Mouse (Mus musculus) left cerebral cortex, adult 11 months (tissue): ENCODE data around the gene Pecam1.
"Not testable (repeated sequence)": the region's sequence is repeated elsewhere in the genome, so short reads cannot be mapped to it uniquely, and the experiment has no call there.

Experiments used
- DNase-seq: peaks from one replicate; pipeline ENCODE4 v3.0.0; 2022; ENCODE audit warnings: low spot score

Gene Pecam1

DNA sequence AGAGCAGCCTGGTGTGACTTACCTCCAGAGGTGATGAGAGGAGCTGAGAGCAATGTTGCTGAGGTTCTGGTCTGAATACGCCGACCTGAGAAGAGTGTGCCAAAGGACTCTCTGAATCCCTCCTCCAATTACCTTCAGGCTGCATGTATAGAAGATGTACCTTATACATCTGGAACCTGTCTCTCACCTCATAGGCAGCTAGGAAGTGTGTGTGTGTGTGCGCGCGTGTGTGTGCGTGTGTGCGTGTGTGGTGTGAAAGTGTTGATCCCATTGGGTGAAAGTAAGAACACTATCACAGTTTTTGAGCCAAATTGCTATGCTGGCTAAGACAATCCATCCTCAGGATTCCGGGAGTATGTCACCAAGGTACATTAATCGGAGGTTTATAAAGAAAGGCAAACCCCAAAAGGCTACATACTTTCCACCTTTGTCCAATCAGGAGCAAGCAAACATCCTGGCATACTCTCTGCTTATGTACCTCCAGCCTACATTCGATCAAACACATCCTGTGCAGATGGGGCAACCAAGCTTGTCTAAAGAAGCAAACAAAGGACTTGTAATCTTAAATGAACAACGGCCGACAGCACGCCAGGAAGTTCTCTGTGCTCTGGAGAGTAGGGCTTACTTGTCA is at the start of gene Pecam1:
Gene Pecam1, minus strand, starts transcription at position 508 of the 631 bp plus-strand sequence.
- DNase-seq = no peak

DNA sequence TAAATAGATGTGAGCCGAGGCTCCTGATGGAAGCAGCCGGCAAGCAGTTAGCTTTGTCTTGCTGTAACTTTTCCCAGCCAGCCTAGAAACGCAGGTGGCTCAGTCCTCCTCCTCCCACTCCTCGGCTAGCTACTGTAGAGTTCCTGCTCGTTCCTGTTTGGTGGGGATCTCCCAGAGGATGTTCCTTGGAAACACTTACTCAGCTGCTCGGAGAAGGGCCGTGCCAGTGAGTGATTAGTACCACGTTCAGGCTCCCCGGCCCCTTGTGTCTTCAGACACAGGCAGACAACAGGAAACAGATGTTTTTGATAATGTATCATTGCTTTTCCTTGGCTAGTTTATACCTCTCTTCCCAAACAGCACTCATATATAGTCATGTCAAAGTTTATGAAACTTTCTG is 45.3 kb upstream of the Pecam1 start:
- DNase-seq = no peak

GRCm38 (mm10) chr11:106793846-106794245 is 43.4 kb upstream of the Pecam1 start:
- DNase-seq = no peak

DNA sequence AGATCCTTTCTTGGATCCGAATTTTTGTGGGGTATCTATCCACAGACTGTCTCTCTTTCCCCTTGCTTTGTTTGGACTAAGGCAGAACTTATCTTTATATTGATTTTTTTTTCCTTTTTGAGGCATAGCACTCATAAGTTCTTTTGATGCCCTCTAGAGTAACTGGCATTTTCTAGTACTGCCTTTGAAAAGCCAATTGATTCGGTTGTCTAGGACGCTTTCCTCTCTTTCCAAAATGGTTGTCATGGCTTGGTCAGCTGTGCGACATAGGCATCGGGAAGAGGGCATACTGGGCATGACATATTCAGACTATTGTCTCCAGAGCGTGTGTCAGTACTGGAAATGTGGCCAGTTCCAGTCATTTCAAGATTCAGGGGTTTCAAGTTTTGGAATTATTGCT is 39.2 kb upstream of the Pecam1 start:
- no peak for DNase-seq

GRCm38 (mm10) chr11:106788775-106789459 is 38.5 kb upstream of the Pecam1 start, which contains the start of the genes Ddx5 and Cep95:
Gene Ddx5 (minus strand): TSS chr11:106789185.
Gene Cep95 (plus strand): TSS chr11:106789252.
- peak; percentile 98 for DNase-seq

GRCm38 (mm10) chr11:106788026-106788774 is 37.8 kb upstream of the Pecam1 start:
- DNase-seq = peak; percentile 94

GRCm38 (mm10) chr11:106787131-106788025 is 37.0 kb upstream of the Pecam1 start:
- DNase-seq = peak; percentile 79

DNA sequence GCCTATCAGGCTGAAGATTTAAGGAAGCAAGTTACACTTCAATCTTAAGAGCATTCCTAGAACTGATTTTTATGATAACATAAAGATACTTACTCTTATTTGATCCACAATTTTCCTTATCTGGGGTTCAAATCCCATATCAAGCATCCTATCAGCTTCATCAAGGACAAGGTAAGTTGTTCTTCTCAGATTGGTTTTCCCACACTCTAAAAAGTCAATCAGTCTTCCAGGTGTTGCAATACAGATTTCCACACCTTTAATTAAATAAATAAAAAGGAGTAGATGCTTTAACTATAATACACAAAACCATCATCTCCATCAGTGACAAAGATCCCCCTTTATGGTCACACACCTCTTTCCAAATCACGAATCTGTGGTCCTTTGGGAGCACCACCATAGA is 34.6 kb upstream of the Pecam1 start:
- DNase-seq = no peak

GRCm38 (mm10) chr11:106784476-106784875 is 34.0 kb upstream of the Pecam1 start:
- DNase-seq = no peak

DNA sequence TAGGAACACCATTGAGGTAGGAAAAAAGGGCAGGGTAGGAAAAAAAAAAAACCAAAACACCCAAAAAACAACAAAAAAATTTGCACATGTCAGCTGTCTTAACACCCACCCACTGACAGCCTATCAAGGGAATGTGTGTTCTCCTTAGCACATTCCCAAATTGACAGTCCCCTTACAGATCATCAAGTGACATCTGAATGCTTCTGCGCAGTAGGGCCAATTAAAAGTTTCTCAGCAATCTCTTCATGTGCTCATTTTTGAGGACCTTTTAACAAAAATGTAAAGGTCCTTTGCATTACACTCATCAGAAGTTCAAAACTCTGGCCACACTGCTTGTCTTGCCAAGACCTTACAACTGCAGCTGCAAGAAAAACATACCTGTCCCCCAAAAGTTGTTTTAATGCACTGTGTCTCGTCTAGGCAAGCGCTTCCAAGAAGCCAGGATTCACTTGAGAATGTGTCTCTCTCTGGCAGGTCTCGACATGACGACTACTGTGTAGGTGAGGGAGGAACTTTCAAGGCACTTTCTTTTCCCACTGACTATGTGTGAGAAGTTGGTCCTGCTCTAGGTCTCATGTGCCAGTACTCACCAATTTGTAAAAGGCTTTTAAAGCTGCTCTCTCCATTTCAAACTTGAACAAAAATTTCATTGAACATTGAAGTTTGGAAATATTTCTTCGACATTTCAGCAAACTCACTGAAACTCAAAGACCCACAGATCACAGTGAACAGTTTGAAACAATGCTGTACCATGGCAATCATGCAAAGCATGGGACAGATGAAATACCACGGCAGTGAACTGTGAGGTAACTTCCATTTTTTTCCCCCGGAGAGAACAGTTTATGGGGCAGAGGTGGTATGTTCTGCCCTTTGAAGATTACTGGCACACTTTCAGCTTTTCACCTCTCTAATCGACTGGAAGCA is 32.7 kb upstream of the Pecam1 start:
- no peak for DNase-seq

- not testable (repeated sequence) for DNase-seq
Observed at GRCm38 (mm10) chr11:106782271-106782670, 31.8 kb upstream of the Pecam1 start.

- DNase-seq = no peak
Observed at GRCm38 (mm10) chr11:106780590-106781220, 30.3 kb upstream of the Pecam1 start.

DNA sequence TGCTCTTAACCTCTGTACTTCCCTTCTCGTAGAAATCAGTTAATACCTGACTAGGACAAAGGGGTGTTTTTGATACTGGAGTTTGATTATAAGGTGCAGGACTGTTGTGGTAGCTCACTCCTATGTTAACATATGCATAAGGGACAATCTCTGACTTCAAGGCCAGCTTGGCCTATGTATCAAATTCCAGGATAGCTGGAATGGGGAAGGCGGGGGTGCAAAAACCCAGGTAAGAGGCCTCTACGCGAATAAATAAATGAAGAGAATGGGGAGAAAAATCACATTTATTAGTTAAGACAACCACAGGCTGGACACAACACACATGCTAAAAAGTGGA is 29.6 kb upstream of the Pecam1 start:
- no peak for DNase-seq

GRCm38 (mm10) chr11:106779388-106780088 is 29.1 kb upstream of the Pecam1 start, which contains the start of gene Polg2:
Gene Polg2 (minus strand): TSS chr11:106779537.
- peak; percentile 87 for DNase-seq

DNA sequence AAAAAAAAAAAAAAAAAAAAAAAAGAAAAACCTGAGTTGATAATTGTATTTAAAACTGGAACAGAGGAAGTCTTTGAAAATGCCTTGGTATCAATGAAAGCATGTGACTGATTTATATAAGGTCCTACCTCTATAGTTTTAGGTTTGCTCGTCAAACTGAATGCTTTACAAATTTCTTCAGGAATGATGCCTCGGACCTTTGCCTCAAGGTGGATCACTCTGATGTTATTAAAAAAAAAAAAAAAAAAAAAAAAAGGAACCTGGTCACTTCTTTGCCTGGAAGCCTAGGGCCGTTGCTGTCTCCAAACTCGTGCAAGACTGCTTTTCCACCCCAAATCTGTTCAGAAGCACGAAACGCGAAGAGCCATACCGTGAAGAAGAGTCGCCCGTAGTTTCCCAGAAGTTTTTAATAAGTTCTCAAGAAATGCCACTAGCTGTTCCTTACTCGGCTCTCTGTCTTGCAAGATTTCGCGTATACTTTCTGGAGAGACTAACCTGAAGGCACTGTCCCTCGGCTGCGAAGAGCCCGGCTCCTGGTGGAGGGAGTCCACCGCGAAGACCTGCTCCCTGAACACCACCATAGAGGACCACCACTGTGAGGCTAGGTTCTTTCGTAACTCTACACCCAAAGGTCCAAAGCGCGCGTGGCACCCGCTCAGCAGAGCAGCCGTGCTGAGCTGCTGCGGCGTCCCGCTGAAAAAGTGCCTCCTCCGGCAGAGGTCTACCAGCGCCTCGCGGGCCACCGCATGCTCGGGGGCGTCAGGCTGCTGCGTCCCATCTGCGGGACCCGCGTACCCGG is 28.4 kb upstream of the Pecam1 start:
- no peak for DNase-seq

DNA sequence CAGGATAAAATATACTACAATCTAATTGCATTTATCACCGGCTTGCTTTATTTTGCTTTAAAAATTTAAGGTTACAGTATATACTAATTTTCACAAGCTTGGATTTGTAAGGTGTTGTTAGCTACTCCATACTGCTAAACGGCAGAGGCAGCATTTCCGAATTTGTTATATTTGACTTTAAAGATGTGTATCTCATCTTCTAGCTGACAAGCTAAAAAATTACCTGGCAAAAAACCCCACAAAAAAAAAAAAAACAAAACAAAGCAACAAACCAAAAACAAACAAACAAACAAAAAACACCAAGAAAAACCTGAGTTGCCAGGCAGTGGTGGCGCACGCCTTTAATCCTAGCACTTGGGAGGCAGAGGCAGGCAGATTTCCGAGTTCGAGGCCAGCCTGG is 27.7 kb upstream of the Pecam1 start:
- no peak for DNase-seq

DNA sequence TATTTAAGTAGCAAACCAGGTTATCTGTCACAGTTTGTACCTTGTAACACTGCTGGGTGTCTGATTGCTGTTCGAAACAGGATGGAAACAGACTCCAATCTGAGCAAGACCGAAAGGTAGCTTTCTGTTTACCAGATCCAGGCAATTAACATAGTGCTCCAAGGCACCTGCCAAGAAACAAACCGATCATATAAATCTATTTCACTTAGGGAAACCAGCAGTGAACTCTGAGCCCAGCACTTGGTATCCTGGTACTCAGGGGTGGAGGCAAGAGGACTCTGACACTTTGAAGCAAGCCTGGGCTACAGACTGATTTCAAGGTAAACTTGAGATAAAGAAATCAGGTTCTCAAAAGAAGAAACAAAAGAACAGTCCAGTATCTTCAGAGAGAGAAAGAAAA is 27.0 kb upstream of the Pecam1 start:
- no peak for DNase-seq

DNA sequence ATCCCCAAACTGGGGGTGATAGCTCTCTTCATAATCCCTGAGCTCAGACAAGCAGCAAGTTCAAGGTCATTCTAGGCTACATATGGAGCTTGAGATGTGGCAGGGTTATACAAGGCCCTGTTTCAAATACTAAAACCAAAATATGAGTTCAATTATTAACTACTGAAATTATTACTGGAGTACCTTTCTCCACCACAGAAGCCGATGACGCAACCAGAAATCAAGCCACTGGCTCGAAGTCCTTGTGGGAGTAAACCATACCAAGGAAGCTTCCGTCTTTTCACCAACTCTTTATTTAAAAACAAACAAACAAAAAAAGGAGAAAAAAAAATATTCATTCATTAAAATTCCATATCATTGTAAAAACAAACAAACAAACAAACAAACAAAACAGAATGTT is 26.5 kb upstream of the Pecam1 start:
- DNase-seq = no peak

DNA sequence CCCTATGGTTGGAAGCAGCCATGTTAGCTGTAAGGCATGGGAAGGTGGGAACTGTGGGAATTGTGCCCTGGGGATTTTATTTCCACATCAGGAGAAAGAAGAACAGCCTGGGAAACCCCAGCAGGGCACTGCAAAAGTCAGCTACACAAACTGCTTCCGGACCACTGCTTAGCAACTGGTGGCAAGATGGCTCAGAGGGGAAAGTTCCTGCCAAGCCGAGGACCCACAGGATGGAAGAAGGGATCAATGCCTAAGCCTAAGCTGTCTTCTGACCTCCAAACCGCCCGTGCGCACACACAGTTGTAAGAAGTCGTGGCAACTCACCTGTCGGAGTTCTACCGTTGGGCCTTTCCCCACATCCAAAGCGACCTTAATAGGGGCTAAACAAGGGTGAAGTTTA is 22.6 kb upstream of the Pecam1 start:
- DNase-seq = no peak
